Mouse (Mus musculus): ENCODE measurements around the gene Wdr46.

GRCm38 (mm10) chr17:33917656-33918292 lies 22.7 kb upstream of the Wdr46 start:
- TF ChIP-seq POLR2A (IDR thresholded peaks at IDR 0.05; ENCODE audit: low read depth, low read length) (no peak), CTCF (IDR thresholded peaks at IDR 0.05; ENCODE audit: borderline replicate concordance, insufficient read depth, low read length) (no peak)

Measured in embryonic fibroblast, embryonic 13.5 days (primary cell).